Mouse (Mus musculus) layer of hippocampus, adult 11-12 months (tissue): ENCODE data around the gene Zfp986.
"Not testable (repeated sequence)": the region's sequence is repeated elsewhere in the genome, so short reads cannot be mapped to it uniquely, and the experiment has no call there.

Experiments
- DNase-seq: peaks from one replicate; pipeline ENCODE4 v3.0.0; 2022; ENCODE audit warnings: low spot score

The Zfp986 gene

DNA sequence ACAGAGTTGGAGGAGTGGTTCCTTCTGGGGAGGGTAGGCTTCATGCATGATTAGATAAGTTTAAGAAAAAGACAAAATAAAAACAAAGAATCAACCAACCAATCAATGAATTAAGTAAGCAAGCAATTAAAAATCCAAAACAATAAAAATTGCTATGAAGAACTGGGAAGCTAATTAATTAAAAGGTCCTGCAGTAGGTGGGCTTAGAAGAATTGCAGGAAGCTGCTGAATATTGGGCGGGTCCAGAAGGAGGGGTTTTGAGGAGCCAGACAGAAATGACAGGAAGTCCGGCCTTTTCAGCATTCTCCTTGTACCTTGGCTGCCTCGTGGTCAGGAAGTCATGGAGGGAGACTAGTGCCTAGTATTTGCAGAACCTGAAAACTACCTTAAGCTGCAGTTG lies at the start of gene Zfp986:
Zfp986 (plus strand) TSS at position 301 of the 400 bp plus-strand sequence.
- not testable (repeated sequence) for DNase-seq

DNA sequence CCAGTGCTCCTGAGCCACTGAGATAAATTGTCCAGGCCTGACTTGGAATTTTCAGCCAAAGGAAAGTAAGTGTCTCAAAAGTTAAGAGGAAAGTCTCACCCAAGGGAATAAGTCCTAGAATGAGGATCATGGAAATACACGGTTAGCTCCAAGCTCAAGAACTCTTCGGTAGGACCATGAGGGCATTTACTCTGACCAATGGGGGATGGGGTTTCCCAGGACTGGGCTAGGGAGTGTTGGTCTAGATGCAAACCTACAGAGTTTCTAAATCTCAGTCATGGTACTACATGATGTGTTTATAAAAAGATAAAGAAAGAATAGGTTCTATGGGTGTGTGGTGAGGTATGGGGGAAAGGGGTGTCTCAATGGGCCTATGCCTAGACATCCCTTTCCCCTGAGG lies 48.6 kb upstream of the Zfp986 start:
- not testable (repeated sequence) for DNase-seq

DNA sequence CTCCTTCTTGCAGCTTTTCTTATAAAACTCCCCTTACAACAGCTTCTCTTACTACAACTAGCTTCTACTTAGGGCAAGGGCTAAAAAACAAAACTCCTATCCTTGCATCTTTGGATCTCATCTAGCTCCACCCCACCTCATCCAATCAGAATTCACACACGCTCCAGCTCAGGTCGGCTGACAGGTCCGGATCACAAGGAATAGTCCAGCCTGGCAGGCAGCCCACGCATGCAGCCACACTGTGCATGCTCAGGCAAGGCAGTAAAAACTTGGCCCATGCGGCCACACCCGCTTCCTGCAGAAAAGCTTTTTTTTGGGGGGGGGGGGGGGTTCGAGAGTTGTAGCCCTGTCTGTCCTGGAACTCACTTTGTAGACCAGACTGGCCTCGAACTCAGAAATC lies 43.0 kb upstream of the Zfp986 start:
- DNase-seq, result not testable (repeated sequence)

DNA sequence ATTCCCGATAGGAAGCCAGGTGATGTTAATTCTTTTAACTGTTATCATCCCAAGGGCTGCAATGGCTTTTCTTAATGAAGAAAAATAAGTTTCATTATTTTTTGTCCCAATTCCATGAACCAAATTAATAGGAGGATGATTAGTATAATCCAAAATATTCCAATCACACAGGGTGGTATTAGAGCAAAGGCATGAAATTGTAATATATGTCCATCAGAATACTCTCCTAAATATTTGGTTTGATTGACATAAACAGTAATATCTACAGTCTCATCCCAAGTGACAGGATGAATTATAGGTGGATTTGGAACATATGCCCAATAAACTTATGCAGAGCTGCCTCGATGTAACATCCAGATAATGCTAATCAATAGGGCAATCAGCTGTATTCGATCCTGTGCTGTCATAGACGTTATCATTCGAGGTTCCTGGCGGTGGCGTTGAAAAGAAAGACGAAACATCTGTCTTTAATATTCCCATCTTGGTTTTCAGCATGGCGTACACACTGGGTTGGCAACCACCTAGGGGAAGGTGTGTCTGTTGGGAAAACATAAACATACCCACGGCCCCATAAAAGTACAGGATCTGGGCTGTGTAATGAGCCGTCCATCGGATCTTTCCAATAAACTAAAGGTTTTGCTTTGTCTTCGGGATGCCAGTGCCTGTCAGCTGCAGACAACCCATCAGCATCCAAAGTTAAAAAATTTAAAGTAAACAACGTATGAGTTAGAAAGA lies 37.1 kb upstream of the Zfp986 start:
- not testable (repeated sequence) for DNase-seq

DNA sequence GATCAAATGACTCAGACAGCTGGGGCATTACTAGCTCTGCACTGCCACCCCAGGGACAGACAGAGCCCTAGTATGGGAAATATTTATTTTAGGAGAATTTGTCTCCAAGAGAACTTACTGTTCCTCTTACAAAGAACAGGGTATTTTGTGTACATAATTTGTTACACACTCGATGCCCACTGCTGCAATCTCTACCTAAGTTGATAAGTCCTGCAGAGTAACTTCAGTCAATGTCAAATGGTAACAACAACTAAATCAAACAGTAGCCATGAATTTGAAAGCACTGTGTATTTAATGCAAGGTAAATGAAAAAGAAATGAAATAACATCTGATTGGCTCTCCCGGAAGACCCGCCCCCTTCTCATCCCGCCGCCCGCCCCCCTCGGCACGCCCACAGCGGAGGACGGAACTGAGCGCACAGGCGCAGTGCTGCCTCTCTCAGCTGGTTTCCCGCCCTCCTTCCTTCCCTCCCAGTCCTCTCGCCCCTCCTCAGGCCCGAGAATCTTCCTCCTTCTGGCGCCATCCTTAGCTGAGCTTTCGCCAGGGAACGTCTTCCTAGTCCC lies 32.2 kb upstream of the Zfp986 start:
- not testable (repeated sequence) for DNase-seq

DNA sequence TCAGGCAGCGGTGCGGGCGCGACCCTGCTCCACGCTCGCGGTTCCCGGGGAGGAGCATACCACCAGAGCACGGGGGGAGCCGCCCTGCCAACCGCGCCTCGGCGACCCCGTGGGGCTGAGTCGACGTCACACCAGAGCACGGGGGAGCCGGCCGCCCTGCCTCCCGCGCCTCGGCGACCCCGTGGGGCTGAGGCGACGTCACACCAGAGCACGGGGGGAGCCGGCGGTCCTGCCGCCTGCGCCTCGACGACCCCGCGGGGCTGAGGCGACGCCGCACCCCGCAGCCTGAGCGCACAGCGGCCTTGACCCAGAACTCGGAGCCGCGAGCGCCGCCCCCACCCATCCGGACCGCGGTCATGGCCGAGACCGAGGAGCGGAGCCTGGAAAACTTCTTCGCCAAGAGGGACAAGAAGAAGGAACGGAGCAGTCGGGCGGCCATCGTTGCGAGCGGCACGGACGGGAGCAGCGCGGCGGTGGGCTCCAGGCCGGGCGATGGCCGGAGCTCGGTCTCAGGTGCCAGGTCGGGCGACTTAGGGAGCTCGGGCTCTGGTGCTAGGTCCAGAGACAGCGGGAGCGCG lies 31.6 kb upstream of the Zfp986 start:
- DNase-seq, result peak; percentile 5

DNA sequence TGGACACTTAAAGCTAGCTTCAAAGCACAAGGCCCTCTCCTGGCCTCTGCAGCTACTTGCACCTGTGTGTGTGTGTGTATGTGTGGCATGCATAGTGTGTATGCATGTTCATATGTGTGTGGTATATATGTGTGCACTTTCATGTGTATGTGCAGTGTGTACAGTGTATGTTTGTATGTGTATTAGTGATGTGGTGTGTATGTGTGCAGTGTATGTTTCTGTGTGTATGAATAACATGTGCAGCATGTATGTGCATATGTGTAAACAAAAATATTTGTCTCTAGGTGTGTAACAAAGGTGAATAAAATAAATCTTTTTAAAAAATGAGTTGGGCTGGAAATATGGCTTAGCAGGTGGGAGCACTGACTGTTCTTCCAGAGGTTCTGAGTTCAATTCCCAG lies 21.8 kb upstream of the Zfp986 start:
- DNase-seq, result not testable (repeated sequence)

DNA sequence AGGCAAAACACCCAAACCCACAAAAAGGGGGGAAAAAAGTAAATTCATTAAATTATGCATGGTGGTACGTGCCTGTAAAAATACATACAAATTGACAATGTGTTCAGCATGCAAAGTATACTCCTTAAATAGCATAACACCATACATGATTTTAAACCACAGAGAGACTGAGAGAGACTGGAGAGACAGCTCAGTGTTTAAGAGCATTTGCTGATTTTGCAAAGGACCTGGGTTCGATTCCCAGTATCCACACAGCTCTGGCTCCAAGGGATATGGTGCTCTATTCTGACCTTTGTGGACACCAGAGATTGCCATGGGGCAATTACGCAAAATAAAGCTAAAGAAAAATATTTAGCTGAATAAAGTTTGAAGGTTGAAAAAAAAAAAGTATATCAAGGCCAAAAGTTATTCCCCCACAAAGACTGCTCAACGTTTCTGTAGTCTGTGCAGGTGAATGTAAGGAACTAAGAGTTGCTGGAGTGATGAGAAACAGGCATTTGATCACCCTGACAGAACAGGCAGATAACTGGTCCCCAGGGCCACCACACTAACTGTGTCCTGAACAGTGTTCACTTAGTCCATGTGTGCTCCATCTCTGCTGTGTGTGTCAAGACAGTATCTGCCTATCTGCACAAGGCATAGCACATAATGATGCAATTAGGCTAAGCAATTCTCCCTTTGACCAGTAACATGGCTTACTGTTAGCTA lies 20.3 kb upstream of the Zfp986 start:
- DNase-seq, result not testable (repeated sequence)

DNA sequence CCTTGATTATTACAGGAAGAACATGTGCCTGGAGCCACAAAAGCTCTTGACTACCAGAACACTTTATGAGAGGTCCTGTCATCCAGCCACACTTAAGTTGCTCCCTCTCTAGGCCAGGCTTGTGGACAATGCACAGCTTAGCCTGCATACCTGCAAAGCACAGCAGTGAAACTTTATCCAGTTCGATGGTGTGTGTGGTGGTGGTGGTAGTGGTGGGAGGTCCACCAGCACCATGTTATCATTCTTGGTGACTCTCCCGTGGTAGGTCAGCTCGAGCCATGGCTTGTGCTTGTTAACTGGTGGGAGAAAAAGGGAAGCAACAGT lies 19.7 kb upstream of the Zfp986 start:
- not testable (repeated sequence) for DNase-seq

DNA sequence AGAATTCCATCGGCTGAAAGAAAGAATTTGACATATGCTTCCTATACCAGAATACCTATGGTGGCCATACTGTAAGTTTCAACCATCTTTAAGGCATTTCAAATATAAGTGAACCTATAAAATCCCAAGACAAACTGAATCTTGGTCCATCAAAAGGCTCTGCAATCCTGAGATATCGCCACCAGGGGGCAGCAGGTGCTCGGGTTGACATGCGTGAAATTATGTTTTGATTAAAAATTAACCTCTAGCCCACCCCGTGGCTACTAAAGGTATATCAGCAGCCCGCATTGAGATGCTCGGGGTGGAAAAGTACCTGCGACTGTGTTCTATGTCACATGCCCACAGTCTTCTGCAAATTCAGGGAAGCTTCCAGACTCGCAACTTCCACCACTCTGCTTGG lies 17.2 kb upstream of the Zfp986 start:
- not testable (repeated sequence) for DNase-seq

DNA sequence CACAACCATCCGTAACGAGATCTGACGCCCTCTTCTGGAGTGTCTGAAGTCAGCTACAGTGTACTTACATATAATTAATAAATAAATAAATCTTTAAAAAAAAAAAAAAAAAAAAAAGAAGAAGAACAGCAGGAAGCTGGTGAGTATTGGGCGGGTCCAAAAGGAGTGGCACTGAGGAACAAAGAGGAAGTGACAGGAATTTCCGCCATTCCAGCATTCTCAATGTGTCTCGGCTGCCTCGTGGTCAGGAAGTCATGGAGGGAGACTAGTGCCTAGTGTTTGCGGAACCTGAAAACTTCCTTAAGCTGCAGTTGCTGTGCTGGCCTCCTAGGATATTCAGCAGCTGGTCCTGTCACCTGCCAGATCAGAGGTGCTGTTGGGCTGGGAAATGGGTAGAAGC lies 4.7 kb upstream of the Zfp986 start:
- not testable (repeated sequence) for DNase-seq
